Mouse (Mus musculus) liver, postnatal 0 days (tissue): ENCODE measurements at regions not wholly inside any gene's neighbourhood (a gene's known extent, or its start where the extent isn't known, plus 50 kb on each side); places are given as distances from the start of the nearest gene placed in this dataset.

ENCODE experiments used
- ATAC-seq: fragments of 200-750 bp; cut with Nextera tagmentation; 2 replicates; pipeline ENCODE4 v1.8.0; 2017; ENCODE audit warnings: mild to moderate bottlenecking, moderate library complexity
- DNase-seq: peaks from one replicate; pipeline ENCODE4 v3.0.0-alpha.2; 2016
- H3K27ac ChIP-seq: fragments of 300-500 bp; sonication (generic); 2 replicates; pipeline ENCODE4 v1.5.1; 2014; ENCODE audit warnings: antibody characterized with exemption, moderate library complexity, mild to moderate bottlenecking, low read depth
- H3K27me3 ChIP-seq: fragments of 300-500 bp; sonication (generic); 2 replicates; pipeline ENCODE4 v1.6.1; 2014; ENCODE audit warnings: low read length, control low read depth, mixed read lengths; ENCODE audit not compliant: insufficient read depth
- H3K36me3 ChIP-seq: fragments of 300-500 bp; sonication (generic); replicated peaks from 2 replicates; pipeline ENCODE4 v1.6.1; 2014; ENCODE audit warnings: mild to moderate bottlenecking, control low read depth, low read length, moderate library complexity, mixed read lengths; ENCODE audit not compliant: insufficient read depth
- H3K4me1 ChIP-seq: fragments of 300-500 bp; sonication (generic); 2 replicates; pipeline ENCODE4 v1.6.1; 2014; ENCODE audit warnings: antibody characterized with exemption, mild to moderate bottlenecking, control low read depth; ENCODE audit not compliant: insufficient read depth
- H3K4me2 ChIP-seq: fragments of 300-500 bp; sonication (generic); 2 replicates; pipeline ENCODE4 v1.6.1; 2014; ENCODE audit warnings: low read depth, mild to moderate bottlenecking, low read length, moderate library complexity, mixed read lengths
- H3K4me3 ChIP-seq: fragments of 300-500 bp; sonication (generic); 2 replicates; pipeline ENCODE4 v1.5.1; 2014; ENCODE audit warnings: low read depth, low read length
- H3K9ac ChIP-seq: fragments of 300-500 bp; sonication (generic); replicated peaks from 2 replicates; pipeline ENCODE4 v1.6.1; 2014; ENCODE audit warnings: mild to moderate bottlenecking, moderate library complexity
- H3K9me3 ChIP-seq: fragments of 300-500 bp; sonication (generic); 2 replicates; pipeline ENCODE4 v1.6.1; 2016; ENCODE audit warnings: mild to moderate bottlenecking, control low read depth, low read length, mixed read lengths
- CTCF ChIP-seq: sonication (generic); IDR thresholded peaks from 2 replicates; pipeline ENCODE4 v1.5.1; 2016; ENCODE audit warnings: antibody characterized with exemption, low read depth
- EP300 ChIP-seq: IDR thresholded peaks from 2 replicates; pipeline ENCODE4 v1.6.1; 2016; ENCODE audit warnings: antibody characterized with exemption, low read depth, mild to moderate bottlenecking
- WGBS: fragments of 180-500 bp; shearing (Covaris S2); extraction: QIAGEN DNeasy Blood & Tissue Kit; methylation state at CpG from one replicate; pipeline ENCODE4 v1.1.7; 2014; ENCODE audit not compliant: insufficient replicate concordance; 5-methylcytosine and 5-hydroxymethylcytosine counted together

DNA sequence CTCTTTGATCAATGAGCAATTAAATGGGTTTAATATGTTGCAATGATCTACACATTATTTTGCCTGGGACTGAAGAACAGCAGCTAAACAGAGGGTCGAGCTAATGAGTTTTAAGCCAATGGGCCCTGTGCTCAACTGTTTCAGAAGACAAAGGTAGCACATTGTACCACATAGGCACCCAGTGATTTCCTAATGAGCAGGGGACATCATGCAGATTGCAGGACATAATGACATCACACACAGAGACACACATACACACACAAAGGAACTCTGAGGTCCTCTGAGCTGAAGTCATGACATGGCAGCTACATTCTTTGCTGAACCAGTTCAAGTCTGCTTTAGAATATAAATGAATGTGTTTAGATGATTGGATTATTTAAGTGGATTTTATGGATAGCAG lies 71.9 kb downstream of the Zfp330 start:
- Histone ChIP-seq H3K4me1 (no peaks in the 10 kb centered on the region), H3K27ac (no peak overlapping the region), H3K36me3 (no peaks in the 10 kb centered on the region), H3K4me3 (no peak overlapping the region), H3K4me2 (no peak overlapping the region), H3K9ac (no peak overlapping the region), H3K9me3 (no peaks in the 10 kb centered on the region), H3K27me3 (no peaks in the 10 kb centered on the region)
- DNase-seq (no peak), ATAC-seq (no peak)
- TF ChIP-seq CTCF (no peak), EP300 (no peak)
- 56% methylated on average over 1 of the region's 1 CpGs for WGBS

DNA sequence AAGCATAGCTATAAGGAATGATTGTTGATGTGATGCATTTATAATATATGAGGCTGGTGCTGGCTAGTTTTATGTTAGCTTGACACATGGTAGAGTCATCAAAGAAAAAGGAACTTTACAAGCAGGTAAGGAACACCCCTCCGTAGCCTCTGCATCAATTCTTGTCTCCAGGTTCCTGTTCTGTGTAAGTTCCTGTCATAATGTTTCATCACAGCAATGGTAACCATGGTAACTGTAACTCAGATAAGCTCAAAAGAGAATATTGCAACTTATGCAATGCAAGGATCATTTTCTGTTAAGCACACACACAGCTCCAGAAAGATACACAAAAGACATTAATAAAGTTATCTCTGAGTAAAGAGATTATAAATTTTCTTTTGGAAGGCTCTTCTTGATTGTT lies 73.5 kb downstream of the Zfp330 start:
- Histone ChIP-seq H3K36me3 (no peaks in the 10 kb centered on the region), H3K4me2 (no peak overlapping the region), H3K27me3 (no peaks in the 10 kb centered on the region), H3K27ac (no peak overlapping the region), H3K9me3 (no peaks in the 10 kb centered on the region), H3K9ac (no peak overlapping the region), H3K4me3 (no peak overlapping the region), H3K4me1 (no peaks in the 10 kb centered on the region)
- DNase-seq = no peak
- ATAC-seq = no peak
- WGBS = 53% methylated on average over 1 of the region's 1 CpGs
- no peak for TF ChIP-seq CTCF
- no peak for TF ChIP-seq EP300

DNA sequence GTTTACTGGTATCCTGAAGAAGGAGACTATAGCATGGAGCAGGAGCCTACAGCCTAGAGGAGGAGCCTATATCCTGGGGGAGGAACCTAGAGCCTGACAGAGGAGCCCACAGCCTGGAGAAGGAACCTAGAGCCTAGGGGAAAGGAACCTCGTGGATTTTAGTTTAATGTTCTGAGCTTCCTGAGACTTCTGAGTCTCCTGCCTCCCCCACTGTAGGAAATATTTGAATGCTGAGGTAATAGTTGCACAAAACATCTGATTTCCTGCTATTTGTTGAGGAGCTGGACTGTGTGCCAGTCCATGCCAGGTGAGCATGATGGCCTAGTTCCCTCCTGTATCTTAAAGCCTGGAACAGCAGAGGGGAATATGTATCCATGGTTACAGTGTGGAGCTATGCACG lies 74.7 kb downstream of the Zfp330 start:
- no peak overlapping the region for H3K27ac ChIP-seq
- H3K27me3 ChIP-seq = no peaks in the 10 kb centered on the region
- no peak for TF ChIP-seq EP300
- TF ChIP-seq CTCF = no peak
- no peaks in the 10 kb centered on the region for H3K4me1 ChIP-seq
- WGBS = 62% methylated on average over 2 of the region's 2 CpGs
- H3K4me3 ChIP-seq = no peak overlapping the region
- DNase-seq (no peak), ATAC-seq (no peak)
- no peaks in the 10 kb centered on the region for H3K9me3 ChIP-seq
- no peak overlapping the region for H3K4me2 ChIP-seq
- no peaks in the 10 kb centered on the region for H3K36me3 ChIP-seq
- H3K9ac ChIP-seq = no peak overlapping the region

DNA sequence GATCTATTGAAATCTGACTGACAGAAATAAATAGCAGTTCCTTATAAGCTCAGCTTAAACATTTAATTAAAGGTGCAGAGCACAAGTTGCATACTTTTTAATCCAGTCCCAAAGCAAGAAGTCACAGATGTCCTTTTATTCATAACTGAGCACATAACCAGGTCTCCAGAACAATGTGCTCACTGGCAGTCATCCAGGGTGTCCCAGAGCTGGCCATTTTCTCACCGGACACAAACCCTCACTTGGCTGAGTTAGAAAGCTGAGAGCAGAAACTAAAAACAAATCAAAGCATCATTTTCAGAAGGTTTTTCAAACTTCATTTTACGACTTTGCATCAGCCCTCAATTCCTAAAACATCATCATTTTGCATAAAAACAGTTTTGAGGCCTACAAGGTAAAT lies 75.9 kb downstream of the Zfp330 start:
- TF ChIP-seq CTCF (no peak), EP300 (no peak)
- DNase-seq (no peak), ATAC-seq (no peak)
- WGBS = 61% methylated on average over 2 of the region's 2 CpGs
- Histone ChIP-seq H3K4me3 (no peak overlapping the region), H3K36me3 (no peaks in the 10 kb centered on the region), H3K9ac (no peak overlapping the region), H3K9me3 (no peaks in the 10 kb centered on the region), H3K27me3 (no peaks in the 10 kb centered on the region), H3K27ac (no peak overlapping the region), H3K4me2 (no peak overlapping the region), H3K4me1 (no peaks in the 10 kb centered on the region)

DNA sequence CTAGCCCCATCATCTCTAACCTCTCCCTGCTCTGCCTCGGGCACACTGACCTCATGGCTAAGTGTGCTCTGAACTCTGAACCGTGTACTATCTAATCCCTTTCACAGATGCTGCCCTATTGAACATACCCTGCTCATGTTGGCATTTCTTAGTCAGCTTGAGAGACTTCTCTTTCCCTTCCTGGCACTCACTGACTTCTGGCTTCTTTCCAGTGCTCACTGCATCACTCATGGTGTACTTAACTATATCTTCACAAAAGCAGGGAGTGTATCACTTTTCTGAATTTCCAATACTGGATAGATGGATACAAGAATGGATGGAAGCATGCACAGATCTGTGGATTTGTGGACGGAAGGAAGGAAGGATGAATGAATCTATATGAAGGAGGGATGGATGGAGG lies 80.9 kb downstream of the Zfp330 start:
- no peak overlapping the region for H3K4me3 ChIP-seq
- no peaks in the 10 kb centered on the region for H3K4me1 ChIP-seq
- DNase-seq = no peak
- TF ChIP-seq CTCF (no peak), EP300 (no peak)
- H3K36me3 ChIP-seq = no peaks in the 10 kb centered on the region
- H3K27me3 ChIP-seq = no peaks in the 10 kb centered on the region
- no peaks in the 10 kb centered on the region for H3K9me3 ChIP-seq
- no peak for ATAC-seq
- H3K4me2 ChIP-seq = no peak overlapping the region
- WGBS = 72% methylated on average over 3 of the region's 3 CpGs
- no peak overlapping the region for H3K9ac ChIP-seq
- H3K27ac ChIP-seq = no peak overlapping the region

DNA sequence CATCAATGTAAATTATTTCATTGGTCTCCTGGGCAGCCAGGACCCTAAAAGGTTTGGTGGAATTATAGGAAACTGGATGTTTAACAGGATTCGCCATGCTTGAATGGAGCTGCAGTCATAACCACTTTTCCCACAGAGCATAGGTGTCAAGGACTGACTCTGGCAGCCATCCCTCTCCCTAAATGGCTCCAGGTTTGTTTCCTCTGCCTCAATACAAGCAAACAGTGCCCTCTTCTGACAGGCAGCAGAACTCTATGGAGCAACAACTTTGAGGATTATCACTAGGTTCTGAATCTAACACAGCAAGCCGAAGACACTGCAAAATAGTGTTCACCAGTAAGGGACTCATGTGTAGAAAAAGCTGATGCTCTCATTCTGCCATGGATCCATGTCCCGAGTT lies 84.6 kb downstream of the Zfp330 start:
- no peaks in the 10 kb centered on the region for H3K27me3 ChIP-seq
- peak; percentile 17 for DNase-seq
- H3K4me1 ChIP-seq = no peaks in the 10 kb centered on the region
- H3K9ac ChIP-seq = no peak overlapping the region
- H3K36me3 ChIP-seq = no peaks in the 10 kb centered on the region
- H3K4me2 ChIP-seq = no peak overlapping the region
- no peak for ATAC-seq
- H3K4me3 ChIP-seq = no peak overlapping the region
- WGBS = 52% methylated on average over 3 of the region's 3 CpGs
- H3K9me3 ChIP-seq = no peaks in the 10 kb centered on the region
- H3K27ac ChIP-seq = no peak overlapping the region
- TF ChIP-seq EP300 = no peak
- TF ChIP-seq CTCF = peak; percentile 75

DNA sequence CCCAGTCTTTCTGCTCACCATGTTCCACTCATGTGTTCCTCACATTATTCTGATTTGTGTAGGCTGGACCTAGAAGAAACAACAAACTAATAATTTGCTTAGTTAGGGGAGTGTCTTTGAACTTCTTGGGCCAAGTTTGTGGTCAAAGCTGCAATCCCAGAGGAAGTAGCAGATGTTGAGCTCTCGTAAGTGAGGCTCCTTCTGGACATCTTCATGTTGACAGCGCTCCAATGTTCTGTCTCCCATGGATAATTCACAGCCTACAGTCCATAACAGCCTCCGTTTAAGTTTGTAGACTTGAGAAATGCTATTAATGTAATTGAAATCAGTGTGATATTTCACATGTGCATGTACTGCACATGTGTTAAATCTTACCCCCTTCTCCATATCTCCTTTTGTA lies 88.0 kb downstream of the Zfp330 start:
- no peaks in the 10 kb centered on the region for H3K9me3 ChIP-seq
- DNase-seq (no peak), ATAC-seq (no peak)
- H3K4me1 ChIP-seq = no peaks in the 10 kb centered on the region
- H3K36me3 ChIP-seq = no peaks in the 10 kb centered on the region
- H3K4me2 ChIP-seq = no peak overlapping the region
- no peak overlapping the region for H3K4me3 ChIP-seq
- no peaks in the 10 kb centered on the region for H3K27me3 ChIP-seq
- no peak for TF ChIP-seq EP300
- no peak for TF ChIP-seq CTCF
- H3K27ac ChIP-seq = no peak overlapping the region
- no peak overlapping the region for H3K9ac ChIP-seq
- WGBS = 67% methylated on average over 3 of the region's 3 CpGs
